Mouse (Mus musculus) hindbrain, postnatal 0 days (tissue): Measurements from ENCODE around the gene Zfp560. TPM values are rescaled to one million over a fixed set of nuclear protein-coding genes. Genes with fewer than 3 reads are reported as not detected.
"Not testable (repeated sequence)": the region's sequence is repeated elsewhere in the genome, so short reads cannot be mapped to it uniquely, and the experiment has no call there.

ENCODE experiments used
- ATAC-seq: fragments of 200-750 bp; cut with Nextera tagmentation; 2 replicates; pipeline ENCODE4 v1.8.0; 2017; ENCODE audit warnings: mild to moderate bottlenecking, moderate TSS enrichment, moderate library complexity
- DNase-seq: peaks from one replicate; pipeline ENCODE4 v3.0.0-alpha.2; 2015; ENCODE audit warnings: low spot score
- H3K27ac ChIP-seq: fragments of 300-500 bp; sonication (generic); 2 replicates; pipeline ENCODE4 v1.5.1; 2014; ENCODE audit warnings: mild to moderate bottlenecking
- H3K27me3 ChIP-seq: fragments of 300-500 bp; sonication (generic); 2 replicates; pipeline ENCODE4 v1.6.1; 2014; ENCODE audit warnings: low read length, mixed read lengths; ENCODE audit not compliant: insufficient read depth
- H3K36me3 ChIP-seq: fragments of 300-500 bp; sonication (generic); 2 replicates; pipeline ENCODE4 v1.6.1; 2014; ENCODE audit warnings: low read length, mixed read lengths; ENCODE audit not compliant: insufficient read depth
- H3K4me1 ChIP-seq: fragments of 300-500 bp; sonication (generic); 2 replicates; pipeline ENCODE4 v1.6.1; 2014; ENCODE audit warnings: antibody characterized with exemption, low read length, mixed read lengths; ENCODE audit not compliant: insufficient read depth
- H3K4me2 ChIP-seq: fragments of 300-500 bp; sonication (generic); 2 replicates; pipeline ENCODE4 v1.6.1; 2014; ENCODE audit warnings: low read depth, mild to moderate bottlenecking, low read length, moderate library complexity, mixed read lengths
- H3K4me3 ChIP-seq: fragments of 300-500 bp; sonication (generic); 2 replicates; pipeline ENCODE4 v1.5.1; 2014; ENCODE audit warnings: low read length
- H3K9ac ChIP-seq: fragments of 300-500 bp; sonication (generic); replicated peaks from 2 replicates; pipeline ENCODE4 v1.6.1; 2014; ENCODE audit warnings: mild to moderate bottlenecking, low read length, moderate library complexity, mixed read lengths
- H3K9me3 ChIP-seq: fragments of 300-500 bp; sonication (generic); 2 replicates; pipeline ENCODE4 v1.6.1; 2016; ENCODE audit warnings: low read length, mixed read lengths
- CTCF ChIP-seq: IDR thresholded peaks from 2 replicates; pipeline ENCODE4 v1.5.1; 2016; ENCODE audit warnings: antibody characterized with exemption, control low read depth, low read depth
- WGBS: fragments of 180-500 bp; shearing (Covaris S2); extraction: QIAGEN DNeasy Blood & Tissue Kit; methylation state at CpG from one replicate; pipeline ENCODE4 v1.1.7; 2014; 5-methylcytosine and 5-hydroxymethylcytosine counted together
- polyA plus RNA-seq: library from polyadenylated mRNA; unstranded; fragments of >200 nt; fragmentation: Nextera tagmentation; extraction: Ambion mirVana; gene quantifications from 2 replicates; pipeline ENCODE4 v1.2.1, GENCODE M21; 2015
- total RNA-seq: library from RNA; depleted of rRNA; stranded (reverse); fragments of >200 nt; gene quantifications from 2 replicates; pipeline ENCODE4 v1.2.3, GENCODE M21; 2014; rRNA removed

Gene Zfp560
- total and polyA plus RNA-seq, 2 experiments from 2014 or later, result 9.7 to 78.3 TPM

DNA sequence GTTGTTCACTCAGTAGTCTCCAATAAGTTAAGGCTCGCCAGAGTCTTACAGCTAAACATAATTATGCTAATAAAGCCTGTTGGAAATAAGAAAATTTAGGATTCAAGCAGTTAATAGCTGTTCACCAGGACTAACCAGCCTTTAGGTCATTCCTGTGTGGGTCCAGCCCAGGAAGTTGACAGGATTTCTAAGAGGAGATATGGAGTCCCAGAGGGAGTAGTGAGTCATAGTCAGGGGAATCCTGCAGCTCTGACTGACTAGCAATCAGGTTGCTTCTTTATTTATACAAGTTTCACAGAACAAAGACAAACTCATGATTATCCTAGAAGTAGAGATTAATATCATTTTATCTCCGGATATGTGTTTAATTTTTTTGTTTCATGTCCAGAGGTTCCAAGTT is 17.7 kb downstream of the Zfp560 start:
- 90% methylated on average over 2 of the region's 2 CpGs for WGBS
- no peak for ATAC-seq
- DNase-seq, result no peak
- TF ChIP-seq CTCF, result no peak
- no peaks in the 10 kb centered on the region for H3K27me3 ChIP-seq
- no peaks in the 10 kb centered on the region for H3K4me1 ChIP-seq
- H3K9me3 ChIP-seq, result peaks cover 20% of the 10 kb centered on the region
- no peak overlapping the region for H3K27ac ChIP-seq
- no peak overlapping the region for H3K9ac ChIP-seq
- no peak overlapping the region for H3K4me3 ChIP-seq
- H3K36me3 ChIP-seq, result no peaks in the 10 kb centered on the region
- H3K4me2 ChIP-seq, result no peak overlapping the region

- Histone ChIP-seq H3K36me3 (peaks cover 27% of the 10 kb centered on the region), H3K27ac (no peak overlapping the region), H3K4me3 (no peak overlapping the region), H3K27me3 (no peaks in the 10 kb centered on the region), H3K9ac (no peak overlapping the region), H3K9me3 (no peaks in the 10 kb centered on the region), H3K4me1 (no peaks in the 10 kb centered on the region), H3K4me2 (no peak overlapping the region)
- no peak for TF ChIP-seq CTCF
- no peak for DNase-seq
- ATAC-seq, result no peak
- 85% methylated on average over 4 of the region's 4 CpGs for WGBS
These were observed 36.5 kb downstream of the Zfp560 start for GRCm38 (mm10) chr9:20348501-20348900.

GRCm38 (mm10) chr9:20335994-20336393 is 49.0 kb downstream of the Zfp560 start, which contains the start of gene Olfr18:
Olfr18 (minus strand) TSS chr9:20336094.
- DNase-seq (no peak), ATAC-seq (no peak)
- no peak within 1 kb of the TSS for H3K9ac ChIP-seq
- no peak for TF ChIP-seq CTCF
- H3K4me2 ChIP-seq, result no peak within 1 kb of the TSS
- no peaks in the 10 kb centered on the region for H3K4me1 ChIP-seq
- H3K27ac ChIP-seq, result no peak within 1 kb of the TSS
- no peaks in the 10 kb centered on the region for H3K27me3 ChIP-seq
- no peaks in the 10 kb centered on the region for H3K9me3 ChIP-seq
- H3K36me3 ChIP-seq, result no peaks in the 10 kb centered on the region
- H3K4me3 ChIP-seq, result no peak within 1 kb of the TSS

GRCm38 (mm10) chr9:20298232-20298631 is 86.7 kb downstream of the Zfp560 start, which contains the start of gene Olfr873:
Olfr873 (plus strand) TSS chr9:20298532.
- 87% methylated on average over 1 of the region's 1 CpGs for WGBS
- Histone ChIP-seq H3K36me3 (no peaks in the 10 kb centered on the region), H3K4me3 (no peak within 1 kb of the TSS), H3K27ac (no peak within 1 kb of the TSS), H3K9me3 (no peaks in the 10 kb centered on the region), H3K9ac (no peak within 1 kb of the TSS), H3K4me1 (no peaks in the 10 kb centered on the region), H3K27me3 (no peaks in the 10 kb centered on the region), H3K4me2 (no peak within 1 kb of the TSS)
- ATAC-seq, result no peak
- no peak for DNase-seq
- no peak for TF ChIP-seq CTCF

GRCm38 (mm10) chr9:20295562-20295961 is 89.4 kb downstream of the Zfp560 start:
- not testable (repeated sequence) for ATAC-seq, H3K27me3 ChIP-seq, H3K36me3 ChIP-seq, H3K9me3 ChIP-seq, H3K4me3 ChIP-seq, H3K9ac ChIP-seq, H3K4me2 ChIP-seq, H3K27ac ChIP-seq, H3K4me1 ChIP-seq, DNase-seq
- WGBS, result 85% methylated on average over 5 of the region's 5 CpGs

Other genes starting within 250 kb of the Zfp560 start
- gene Olfr870, start 211.1 kb downstream of the Zfp560 start, total RNA-seq, result not detected in 2 replicates
- not detected in 2 replicates for gene Olfr870, start 211.1 kb downstream of the Zfp560 start, polyA plus RNA-seq
- not detected in 2 replicates for gene Olfr871, start 173.0 kb downstream of the Zfp560 start, total RNA-seq
- gene Olfr871, start 173.0 kb downstream of the Zfp560 start, polyA plus RNA-seq, result not detected in 2 replicates
- gene Olfr872, start 148.1 kb downstream of the Zfp560 start, total RNA-seq, result not detected in 2 replicates
- gene Olfr872, start 148.1 kb downstream of the Zfp560 start, polyA plus RNA-seq, result not detected in 2 replicates
- gene Olfr39, start 102.8 kb downstream of the Zfp560 start, total RNA-seq, result not detected in 2 replicates
- gene Olfr39, start 102.8 kb downstream of the Zfp560 start, polyA plus RNA-seq, result not detected in 2 replicates
- not detected in 2 replicates for gene Olfr873, start 86.6 kb downstream of the Zfp560 start, total RNA-seq
- gene Olfr873, start 86.6 kb downstream of the Zfp560 start, polyA plus RNA-seq, result not detected in 2 replicates
- gene Olfr18, start 49.1 kb downstream of the Zfp560 start, total RNA-seq, result not detected in 2 replicates
- gene Olfr18, start 49.1 kb downstream of the Zfp560 start, polyA plus RNA-seq, result 0.06 TPM in 1 of 2 replicates, not detected in the other
- gene Zfp26, start 75.0 kb upstream of the Zfp560 start, total RNA-seq, result 21.4 and 22.1 TPM in 2 replicates
- gene Zfp26, start 75.0 kb upstream of the Zfp560 start, polyA plus RNA-seq, result 8.0 and 11.2 TPM in 2 replicates
- 48.3 and 57.1 TPM in 2 replicates for gene Zfp426, start 107.6 kb upstream of the Zfp560 start, total RNA-seq
- gene Zfp426, start 107.6 kb upstream of the Zfp560 start, polyA plus RNA-seq, result 22.1 and 23.3 TPM in 2 replicates
- gene Zfp266, start 136.2 kb upstream of the Zfp560 start, total RNA-seq, result 67.5 and 83.3 TPM in 2 replicates
- 50.9 and 51.4 TPM in 2 replicates for gene Zfp266, start 136.2 kb upstream of the Zfp560 start, polyA plus RNA-seq
- 16.4 and 17.4 TPM in 2 replicates for gene Zfp846, start 196.1 kb upstream of the Zfp560 start, total RNA-seq
- 38.6 and 40.6 TPM in 2 replicates for gene Zfp846, start 196.1 kb upstream of the Zfp560 start, polyA plus RNA-seq